7 mouse cellular contexts compared by ENCODE assay signal in genomic region chr7:90444206-90444605, GRCm38 (mm10). TPM values are rescaled to one million over a fixed set of nuclear protein-coding genes. Genes with fewer than 3 reads are reported as not detected.
DNase-seq lines count a peak whose midpoint lies in the region; ATAC-seq lines count a peak whose summit lies in the region.

No protein-coding gene starts in this region.

- H3K4me1 ChIP-seq in hindbrain, embryonic 12.5 days: peaks cover 6% of the 10 kb centered on the region; the same call in 1 of the 2 replicates
- H3K4me1 ChIP-seq in midbrain, embryonic 10.5 days: peaks cover 18% of the 10 kb centered on the region

- H3K27me3 ChIP-seq in hindbrain, embryonic 12.5 days: no peaks in the 10 kb centered on the region
- no peaks in the 10 kb centered on the region for H3K27me3 ChIP-seq in midbrain, embryonic 10.5 days (ENCODE audit: low read depth, poor library complexity, severe bottlenecking)

- peak; percentile 7 for DNase-seq in spleen, adult 12 weeks (ENCODE audit: low spot score)
- no peak for DNase-seq in spleen, postnatal 14 days (ENCODE audit: low spot score in 2 of 2)
- DNase-seq in c-Kit-positive CD71-positive TER-119-positive erythroid progenitor cells, embryonic 14.5 days (ENCODE audit: low spot score): peak; percentile 37
- no peak for DNase-seq in midbrain, embryonic 10.5 days (ENCODE audit: low spot score)
- DNase-seq in yolk sac, embryonic 10.5 days (ENCODE audit: low spot score): no peak
- no peak for DNase-seq in left cerebral cortex, adult 9 months (ENCODE audit: low spot score in 2 of 2)

- peak overlapping the region; percentile 93 for H3K9ac ChIP-seq in hindbrain, embryonic 12.5 days

- peak overlapping the region; percentile 95 for H3K4me3 ChIP-seq in hindbrain, embryonic 12.5 days
- peak overlapping the region; percentile 99 for H3K4me3 ChIP-seq in midbrain, embryonic 10.5 days

- peak overlapping the region; percentile 83 for H3K4me2 ChIP-seq in hindbrain, embryonic 12.5 days (replicated peaks)

- WGBS in hindbrain, embryonic 12.5 days: 1% methylated on average over 6 of the region's 6 CpGs
- 0% methylated on average over 6 of the region's 6 CpGs for WGBS in midbrain, embryonic 10.5 days

- H3K9me3 ChIP-seq in hindbrain, embryonic 12.5 days (replicated peaks): no peaks in the 10 kb centered on the region
- no peaks in the 10 kb centered on the region for H3K9me3 ChIP-seq in midbrain, embryonic 10.5 days (replicated peaks)

- peak overlapping the region; percentile 99; the same call in 1 of the 2 replicates for H3K27ac ChIP-seq in hindbrain, embryonic 12.5 days
- peak overlapping the region; percentile 99 for H3K27ac ChIP-seq in midbrain, embryonic 10.5 days (replicated peaks)

- peaks cover 4% of the 10 kb centered on the region for H3K36me3 ChIP-seq in hindbrain, embryonic 12.5 days
- H3K36me3 ChIP-seq in midbrain, embryonic 10.5 days: peaks cover 31% of the 10 kb centered on the region

- ATAC-seq in hindbrain, embryonic 12.5 days (ENCODE audit: low FRiP score): no peak

RNA-seq across cellular contexts. Expression of gene Crebzf, which starts 1.7 kb away (rescaled TPM):
- 62.7 and 69.4 TPM in 2 replicates for polyA plus RNA-seq in hindbrain, embryonic 12.5 days (2016; fragmentation: Nextera tagmentation; extraction: Ambion mirVana)
- 26.6 and 29.1 TPM in 2 replicates for polyA plus RNA-seq in midbrain, embryonic 10.5 days (2016; fragmentation: Nextera tagmentation; extraction: Ambion mirVana)

RNA-seq across cellular contexts. Expression of gene Tmem126a, which starts 12.8 kb away (rescaled TPM):
- polyA plus RNA-seq in hindbrain, embryonic 12.5 days (2016; fragmentation: Nextera tagmentation; extraction: Ambion mirVana): 101 and 114 TPM in 2 replicates
- 143 and 146 TPM in 2 replicates for polyA plus RNA-seq in midbrain, embryonic 10.5 days (2016; fragmentation: Nextera tagmentation; extraction: Ambion mirVana)

RNA-seq across cellular contexts. Expression of gene Ccdc89, which starts 17.8 kb away (rescaled TPM):
- 3.0 and 3.1 TPM in 2 replicates for polyA plus RNA-seq in hindbrain, embryonic 12.5 days (2016; fragmentation: Nextera tagmentation; extraction: Ambion mirVana)
- polyA plus RNA-seq in midbrain, embryonic 10.5 days (2016; fragmentation: Nextera tagmentation; extraction: Ambion mirVana): 2.8 and 3.3 TPM in 2 replicates

RNA-seq across cellular contexts. Expression of gene Tmem126b, which starts 31.6 kb away (rescaled TPM):
- 40.0 and 41.9 TPM in 2 replicates for polyA plus RNA-seq in hindbrain, embryonic 12.5 days (2016; fragmentation: Nextera tagmentation; extraction: Ambion mirVana)
- 41.2 and 43.6 TPM in 2 replicates for polyA plus RNA-seq in midbrain, embryonic 10.5 days (2016; fragmentation: Nextera tagmentation; extraction: Ambion mirVana)

RNA-seq across cellular contexts. Expression of gene Dlg2, which starts 32.3 kb away (rescaled TPM):
- 5.9 and 6.9 TPM in 2 replicates for polyA plus RNA-seq in hindbrain, embryonic 12.5 days (2016; fragmentation: Nextera tagmentation; extraction: Ambion mirVana)
- 1.1 and 1.7 TPM in 2 replicates for polyA plus RNA-seq in midbrain, embryonic 10.5 days (2016; fragmentation: Nextera tagmentation; extraction: Ambion mirVana)

Comparison
In these comparisons a context has a peak if more than half of its experiments do, and no peak if none do; other contexts are left out.
1. DNase-seq: peak in spleen, adult 12 weeks (single experiment) and c-Kit-positive CD71-positive TER-119-positive erythroid progenitor cells, embryonic 14.5 days (single experiment); none in spleen, postnatal 14 days (0 of 2), midbrain, embryonic 10.5 days (single experiment), yolk sac, embryonic 10.5 days (single experiment) and left cerebral cortex, adult 9 months (0 of 2).